Mouse (Mus musculus): Measurements from ENCODE around the gene Lnx2.

Lnx2 gene

DNA sequence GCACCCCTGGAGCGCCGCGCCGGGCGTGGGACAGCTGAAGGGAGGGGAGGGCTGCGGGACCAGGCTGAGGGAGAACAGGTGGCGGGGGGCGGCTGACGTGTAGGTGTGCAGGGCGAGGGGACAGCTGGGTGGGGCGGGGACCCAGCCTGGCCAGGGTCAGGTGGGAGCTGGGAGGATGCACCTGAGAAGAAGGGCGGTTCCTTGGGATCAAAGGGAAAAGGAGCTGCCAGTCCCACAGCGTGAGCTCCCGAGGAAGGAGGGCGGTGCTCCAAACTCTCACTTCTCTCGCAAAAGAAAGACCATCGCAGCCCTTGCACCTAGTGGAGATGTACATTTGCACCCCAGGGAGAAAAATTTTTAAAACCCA is 396 bp upstream of the Lnx2 start, which contains the start of gene Polr1d:
Polr1d (plus strand) TSS at position 252 of the 367 bp plus-strand sequence.
- DNase-seq, result no peak

GRCm38 (mm10) chr5:147075103-147076025 is 1.0 kb downstream of the Lnx2 start:
- DNase-seq, result no peak

GRCm38 (mm10) chr5:147073805-147074204 is 2.6 kb downstream of the Lnx2 start:
- no peak for DNase-seq

DNA sequence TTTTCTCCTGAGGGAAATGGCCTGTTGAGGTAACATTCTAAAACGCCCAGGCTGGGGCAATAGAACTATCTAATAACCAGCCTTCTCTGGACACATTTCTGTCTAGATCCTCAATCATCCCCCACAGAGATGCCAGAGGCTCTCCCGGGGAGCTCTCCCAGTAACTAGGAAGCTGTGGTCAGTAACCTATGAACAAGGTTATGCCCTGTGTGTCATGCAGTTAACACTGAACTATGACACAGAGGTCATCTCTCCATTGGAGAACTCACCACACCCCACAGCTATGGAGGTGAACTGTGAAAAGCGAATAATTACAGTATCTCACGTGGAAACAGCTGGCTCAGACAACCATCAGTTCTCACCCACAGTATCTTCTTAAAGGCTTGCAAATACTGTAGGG is 4.5 kb downstream of the Lnx2 start:
- no peak for DNase-seq

GRCm38 (mm10) chr5:147070791-147071516 is 5.4 kb downstream of the Lnx2 start:
- DNase-seq, result no peak

GRCm38 (mm10) chr5:147068876-147069275 is 7.5 kb downstream of the Lnx2 start:
- DNase-seq, result no peak

DNA sequence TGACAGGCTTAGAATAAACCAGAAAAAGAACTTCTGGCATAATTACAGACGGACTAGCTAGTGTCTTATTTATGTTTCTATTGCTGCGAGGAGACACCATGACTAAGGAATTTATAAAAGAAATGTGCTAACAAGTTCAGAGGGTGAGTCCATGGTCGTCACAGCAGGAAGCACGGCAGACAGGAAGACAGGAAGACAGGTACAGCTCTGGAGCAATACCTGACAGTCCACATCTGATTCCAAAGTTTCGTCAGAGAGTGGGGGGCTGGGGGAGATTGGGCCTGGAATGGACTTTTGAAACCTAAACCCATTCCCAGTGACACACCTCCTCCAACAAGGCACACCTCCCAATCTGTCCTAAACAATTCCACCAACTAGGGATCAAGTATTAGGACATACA is 9.4 kb downstream of the Lnx2 start:
- no peak for DNase-seq

DNA sequence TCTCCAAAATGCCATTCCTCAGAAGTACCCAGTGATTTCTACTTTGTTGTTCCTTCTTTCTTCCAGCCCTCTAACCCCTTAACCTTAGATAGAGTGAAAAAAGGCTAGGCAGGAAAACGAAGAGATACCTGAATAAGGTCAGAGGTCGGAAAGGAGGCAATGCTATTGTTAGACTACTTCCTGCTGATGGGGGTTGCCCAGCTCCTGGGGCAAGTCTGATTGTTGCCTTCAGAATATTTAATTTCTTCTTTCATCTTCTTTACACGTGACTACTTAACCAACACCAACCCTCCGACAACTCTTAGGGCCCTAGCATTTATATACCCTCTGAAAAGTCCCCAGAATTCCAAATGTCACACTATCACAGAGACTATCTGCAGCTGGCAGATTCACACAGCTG is 10.3 kb downstream of the Lnx2 start:
- DNase-seq, result no peak

DNA sequence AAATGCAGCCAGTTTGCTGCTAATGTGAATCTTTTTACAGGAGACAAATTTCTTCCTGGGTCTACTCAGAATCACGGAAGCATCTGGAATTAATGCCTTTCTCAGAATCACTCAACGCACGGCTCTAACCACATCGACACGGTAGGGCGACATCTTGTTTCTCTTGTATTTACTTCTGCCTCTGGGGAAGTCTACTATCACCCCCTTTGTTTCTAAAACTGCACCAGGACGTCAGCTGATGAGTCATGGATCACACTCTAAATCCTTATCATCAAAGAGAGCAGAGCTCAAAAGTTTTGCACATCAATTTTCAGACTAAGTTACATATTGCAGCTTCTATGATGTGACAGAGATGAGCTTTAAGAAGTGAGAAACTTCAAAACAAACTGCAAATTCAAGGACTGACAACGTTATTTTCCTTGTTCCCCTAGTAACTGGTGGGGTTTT is 13.1 kb downstream of the Lnx2 start:
- DNase-seq, result no peak

DNA sequence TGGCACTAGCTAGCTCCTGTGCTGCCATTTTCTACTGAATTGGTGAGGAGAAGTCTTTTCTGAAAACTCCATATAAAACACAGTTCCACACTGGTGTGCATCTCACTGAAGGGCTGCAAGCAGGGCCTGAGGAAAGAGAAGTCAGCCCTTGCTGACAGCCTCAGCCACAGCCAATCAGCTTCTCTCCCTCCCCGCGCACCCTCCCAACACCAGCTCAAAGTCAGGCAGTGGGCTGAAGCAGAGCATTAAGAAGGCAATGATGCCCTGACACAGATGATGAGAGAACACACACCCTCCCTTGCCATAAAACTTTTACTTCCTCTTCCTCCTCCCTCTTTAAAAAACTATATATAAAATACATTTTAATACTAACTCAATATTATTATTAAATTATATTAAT is 16.4 kb downstream of the Lnx2 start:
- peak; percentile 23 to 29 for DNase-seq

- DNase-seq, result no peak
Observed at GRCm38 (mm10) chr5:147059319-147059718, 17.1 kb downstream of the Lnx2 start.

DNA sequence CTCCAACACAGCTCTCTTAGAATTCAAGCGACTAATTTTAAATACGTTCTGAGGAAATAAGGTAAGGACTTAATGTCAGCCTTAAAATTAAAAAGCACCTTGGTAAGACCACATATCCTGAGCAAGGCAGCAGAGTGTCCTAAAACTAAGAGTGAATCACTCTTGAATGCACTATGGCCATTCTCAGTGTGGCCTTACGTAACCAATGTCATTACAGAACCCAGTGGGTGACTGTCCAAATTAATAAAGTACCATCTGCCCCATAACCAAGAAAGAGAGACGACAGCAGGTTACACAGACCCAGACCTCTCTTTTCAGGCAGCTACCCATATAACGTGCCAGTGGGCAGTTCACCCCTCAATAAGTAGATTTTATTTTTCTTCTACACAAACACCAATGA is 17.7 kb downstream of the Lnx2 start:
- DNase-seq, result no peak

- DNase-seq, result no peak
Observed at GRCm38 (mm10) chr5:147057626-147058414, 18.6 kb downstream of the Lnx2 start.

DNA sequence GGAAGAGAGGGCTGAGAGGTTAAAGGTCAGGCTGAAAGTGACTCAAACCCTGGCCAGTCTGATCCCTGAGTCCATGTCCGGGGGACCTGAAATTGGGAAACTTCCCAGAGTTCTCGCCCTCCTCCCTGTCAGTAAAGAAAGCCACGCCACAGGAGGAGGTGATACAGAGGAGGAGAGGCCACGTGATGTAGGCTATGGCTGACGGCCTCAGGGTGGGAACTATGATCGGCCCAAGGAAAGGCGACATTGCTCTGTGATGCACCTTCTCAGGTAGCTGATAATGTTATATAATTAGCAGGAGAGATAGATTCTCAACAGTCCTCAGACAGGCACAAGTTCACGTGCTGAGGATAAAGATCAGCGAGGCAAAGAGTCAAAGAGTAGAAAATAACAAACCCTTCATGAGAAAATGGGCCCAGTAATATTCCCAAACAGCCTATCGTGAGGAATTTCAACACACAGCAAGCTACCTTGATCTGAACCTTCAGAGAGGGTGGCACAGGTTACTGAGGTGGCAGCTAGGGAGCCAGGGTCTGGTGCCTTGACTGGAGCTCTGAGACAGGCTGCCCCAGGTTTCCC is 19.6 kb downstream of the Lnx2 start:
- no peak for DNase-seq

DNA sequence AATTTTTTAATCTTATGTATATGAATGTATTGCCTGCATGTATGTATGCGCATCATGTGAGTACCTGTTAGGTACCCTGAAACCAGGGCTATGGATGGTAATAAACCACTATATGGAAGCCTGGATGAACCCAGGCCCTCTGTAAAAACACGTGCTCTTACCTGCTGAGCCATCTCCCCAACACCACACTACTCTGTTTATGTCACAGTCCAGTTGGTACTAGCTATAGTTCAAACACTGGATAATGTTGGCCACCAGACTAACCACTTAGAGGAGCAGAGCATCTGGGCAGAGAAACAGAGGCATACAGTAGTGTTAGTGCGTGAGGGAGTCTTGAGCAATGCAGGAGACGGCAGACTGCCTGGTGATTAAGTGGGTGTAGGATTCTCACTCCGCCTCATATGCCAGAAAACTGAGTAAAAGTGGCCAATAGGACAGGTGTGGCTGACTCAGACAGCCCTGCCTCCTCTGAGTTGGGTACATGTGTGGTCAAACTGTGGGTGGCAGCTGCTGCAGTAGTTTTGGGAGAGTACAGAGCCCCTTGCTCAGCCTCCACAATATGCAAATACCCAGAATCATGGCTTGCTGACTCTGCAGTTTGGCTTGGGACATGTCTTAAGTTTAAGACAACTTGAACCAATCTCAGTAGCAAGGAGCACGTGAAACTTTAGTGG is 20.7 kb downstream of the Lnx2 start:
- no peak for DNase-seq

- no peak for DNase-seq
Observed at GRCm38 (mm10) chr5:147054747-147055270, 21.6 kb downstream of the Lnx2 start.

- no peak for DNase-seq
Observed at GRCm38 (mm10) chr5:147054328-147054727, 22.1 kb downstream of the Lnx2 start.

- DNase-seq, result no peak
Observed at GRCm38 (mm10) chr5:147053481-147053880, 22.9 kb downstream of the Lnx2 start.

DNA sequence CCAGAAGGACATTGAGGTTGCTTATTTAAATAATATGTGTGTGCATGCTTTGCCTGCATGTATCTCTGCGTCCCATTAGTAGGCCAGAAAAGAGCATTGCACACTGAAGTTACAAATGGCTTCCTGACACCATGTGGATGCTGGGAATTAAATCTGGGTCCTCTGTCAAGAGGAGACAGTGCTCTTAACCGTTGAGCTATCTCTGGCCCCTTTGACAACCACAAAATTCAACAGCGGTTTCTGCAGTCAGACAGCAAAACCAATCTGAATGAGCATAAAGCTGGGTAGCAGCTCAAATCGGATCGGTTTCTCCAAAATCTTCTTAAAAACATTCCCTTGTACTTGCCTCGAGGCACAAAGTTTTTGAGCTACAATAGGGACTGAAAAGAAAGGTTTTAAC is 23.3 kb downstream of the Lnx2 start:
- no peak for DNase-seq

DNA sequence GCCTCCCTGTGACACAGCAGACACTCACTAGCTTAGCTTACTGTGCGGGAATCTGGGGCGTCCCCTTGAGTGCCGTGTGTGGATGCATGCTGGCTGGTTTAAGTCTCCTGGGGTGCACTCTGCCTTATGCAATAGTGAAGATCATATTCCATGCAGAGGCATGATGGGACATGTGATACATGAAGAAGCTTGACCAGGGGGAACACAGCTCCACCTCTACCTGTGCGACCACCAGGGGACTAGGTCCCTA is 24.2 kb downstream of the Lnx2 start:
- DNase-seq, result no peak

DNA sequence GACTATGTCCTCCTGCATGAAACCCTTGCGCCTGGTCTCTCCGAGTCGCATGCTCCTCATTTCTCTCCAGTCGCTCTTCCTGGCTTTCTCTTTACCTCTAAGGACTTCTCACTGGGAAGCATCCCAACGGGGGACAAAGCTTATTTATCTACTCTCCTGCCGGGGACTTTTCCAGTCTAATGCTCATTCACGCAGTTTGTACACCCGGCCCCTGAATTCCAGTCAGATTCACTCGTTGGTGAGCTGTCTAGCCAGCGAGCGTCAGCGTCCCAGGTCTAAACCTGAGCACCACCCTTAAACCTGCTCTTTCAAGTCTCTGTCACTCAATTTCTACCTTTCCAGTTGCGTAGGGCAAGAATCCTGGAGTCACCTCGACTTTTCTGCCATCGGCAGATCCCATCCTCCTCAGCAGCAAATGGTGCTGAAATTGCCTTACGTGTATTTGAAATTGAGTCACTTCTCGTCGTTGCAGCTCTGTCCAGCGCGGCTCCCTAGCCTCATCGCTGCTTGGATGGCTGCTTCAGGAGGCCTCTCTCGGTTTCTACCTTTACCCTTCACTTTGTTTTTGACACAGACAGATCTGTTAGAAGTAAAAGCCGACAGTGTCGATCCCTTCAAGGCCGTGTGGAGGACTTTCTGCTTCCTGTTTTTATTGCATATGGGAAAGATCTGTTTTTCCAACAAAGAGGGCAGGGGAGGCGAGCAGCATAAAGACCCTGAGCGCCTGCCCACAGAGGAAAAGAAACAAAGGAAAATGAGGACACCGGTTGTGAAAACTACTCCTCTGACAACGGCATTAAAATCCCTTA is 24.7 kb downstream of the Lnx2 start:
- no peak for DNase-seq
